Mouse (Mus musculus) kidney, adult 2 months (tissue): ENCODE measurements around the gene Serpina3c. TPM values are rescaled to one million over a fixed set of nuclear protein-coding genes. Genes with fewer than 3 reads are reported as not detected.

Experiments used
- DNase-seq: peaks from one replicate; pipeline ENCODE4 v3.0.0; 2021
- H3K27ac ChIP-seq: fragments of 200-500 bp; 2 replicates; pipeline ENCODE4 v1.5.1; 2012; ENCODE audit warnings: low read depth, low read length, control low read depth, inconsistent platforms; ENCODE audit not compliant: insufficient read depth
- H3K27me3 ChIP-seq: fragments of 200-500 bp; replicated peaks from 2 replicates; pipeline ENCODE4 v1.6.1; 2012; ENCODE audit warnings: mild to moderate bottlenecking, moderate library complexity, low read length, inconsistent platforms; ENCODE audit not compliant: control insufficient read depth, insufficient read depth
- H3K36me3 ChIP-seq: fragments of 200-500 bp; 2 replicates; pipeline ENCODE4 v1.6.1; 2012; ENCODE audit warnings: mild to moderate bottlenecking, moderate library complexity, low read length, inconsistent platforms; ENCODE audit not compliant: control insufficient read depth, insufficient read depth
- H3K4me1 ChIP-seq: fragments of 200-500 bp; 2 replicates; pipeline ENCODE4 v1.6.1; 2011; ENCODE audit warnings: low read length; ENCODE audit not compliant: control insufficient read depth, insufficient read depth
- H3K4me3 ChIP-seq: fragments of 200-500 bp; 2 replicates; pipeline ENCODE4 v1.5.1; 2011; ENCODE audit warnings: mild to moderate bottlenecking, low read depth, low read length, control low read depth; ENCODE audit not compliant: insufficient read depth
- CTCF ChIP-seq: fragments of 200-500 bp; conservative IDR thresholded peaks from 2 replicates; pipeline ENCODE4 v1.5.1; 2011; ENCODE audit warnings: low read depth, mild to moderate bottlenecking, control low read depth, low read length, moderate library complexity, mixed read lengths; ENCODE audit not compliant: insufficient read depth, insufficient read length
- POLR2A ChIP-seq: fragments of 200-500 bp; IDR thresholded peaks from one replicate; pipeline ENCODE4 v1.6.1; 2011; ENCODE audit warnings: low read depth, low read length, control low read depth
- WGBS: fragments of 180-500 bp; shearing (Covaris S2); methylation state at CpG from one replicate; pipeline ENCODE4 v1.1.7; 2018; 5-methylcytosine and 5-hydroxymethylcytosine counted together
- polyA plus RNA-seq: library from polyadenylated mRNA; depleted of rRNA; stranded (reverse); fragments of >200 nt; gene quantifications from 2 replicates; pipeline ENCODE4 v1.2.3, GENCODE M21; 2012

Serpina3c gene
- polyA plus RNA-seq, 1 experiment: 1.0 TPM

DNA sequence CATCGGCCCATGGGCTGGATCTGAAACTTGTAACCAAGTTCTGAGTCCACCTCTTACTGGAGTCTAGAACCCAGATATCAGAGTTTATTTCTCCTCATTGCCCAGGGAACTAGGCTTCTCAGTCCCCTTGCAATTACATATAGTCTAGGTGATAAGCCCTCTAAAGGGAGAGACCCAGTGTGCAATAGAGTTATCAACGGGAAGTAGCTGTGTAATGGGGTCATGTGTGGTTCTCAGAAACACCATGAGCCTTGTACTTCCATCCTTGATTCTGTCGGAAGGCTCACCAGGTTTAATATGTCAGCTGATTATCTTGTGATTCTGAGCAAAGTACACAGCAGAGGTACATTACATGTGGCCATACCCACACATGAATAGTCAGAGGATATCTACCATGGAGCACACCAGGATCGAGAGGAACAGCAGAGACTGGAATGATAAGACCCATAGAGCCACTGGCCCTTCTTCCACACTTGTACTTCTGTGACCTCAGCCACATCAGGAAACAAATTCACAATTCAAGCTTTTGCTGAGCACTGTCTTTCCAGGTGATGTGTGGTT, 13.0 kb downstream of the Serpina3c start:
- 78% methylated on average over 4 of the region's 4 CpGs for WGBS
- TF ChIP-seq POLR2A (no peak), CTCF (no peak)
- no peak overlapping the region for H3K27ac ChIP-seq
- no peaks in the 10 kb centered on the region for H3K36me3 ChIP-seq
- no peak overlapping the region for H3K4me3 ChIP-seq
- no peaks in the 10 kb centered on the region for H3K27me3 ChIP-seq
- DNase-seq: peak; percentile 30
- H3K4me1 ChIP-seq: no peaks in the 10 kb centered on the region; the same call in 1 of the 2 replicates

- Histone ChIP-seq H3K27me3 (no peaks in the 10 kb centered on the region), H3K27ac (no peak overlapping the region), H3K4me1 (no peaks in the 10 kb centered on the region; the same call in 1 of the 2 replicates), H3K36me3 (no peaks in the 10 kb centered on the region), H3K4me3 (no peak overlapping the region)
- DNase-seq: no peak
- TF ChIP-seq POLR2A: no peak
- no peak for TF ChIP-seq CTCF
- 84% methylated on average over 2 of the region's 2 CpGs for WGBS
These were observed 15.5 kb downstream of the Serpina3c start for GRCm38 (mm10) chr12:104138216-104138615.

GRCm38 (mm10) chr12:104131041-104131440, 22.6 kb downstream of the Serpina3c start:
- Histone ChIP-seq H3K27me3 (no peaks in the 10 kb centered on the region), H3K27ac (no peak overlapping the region), H3K4me1 (no peaks in the 10 kb centered on the region), H3K4me3 (no peak overlapping the region), H3K36me3 (no peaks in the 10 kb centered on the region)
- DNase-seq: no peak
- TF ChIP-seq CTCF: no peak
- no peak for TF ChIP-seq POLR2A

DNA sequence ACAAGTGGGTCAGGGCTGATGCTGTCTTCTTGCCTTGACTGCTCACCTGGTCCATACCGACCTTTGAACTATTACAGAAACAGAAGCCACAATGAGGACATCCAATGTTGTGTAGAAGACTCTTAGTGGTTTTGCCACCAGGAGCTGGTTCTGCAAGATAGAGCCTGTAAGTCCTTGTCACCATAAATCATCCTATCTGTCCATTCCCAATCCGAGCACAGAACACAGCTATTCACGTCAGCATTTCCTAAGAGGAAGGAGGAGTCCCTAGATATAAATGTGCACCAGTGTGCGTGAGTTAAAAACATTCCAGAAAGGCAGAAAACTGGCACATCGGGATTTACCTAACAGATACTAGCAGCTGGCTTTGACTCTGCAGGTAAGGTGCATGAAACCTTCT, 26.0 kb downstream of the Serpina3c start, which contains the start of gene Serpina3b:
Gene Serpina3b (plus strand): TSS at position 301 of the 400 bp plus-strand sequence.
- Histone ChIP-seq H3K4me3 (no peak within 1 kb of the TSS), H3K27ac (no peak within 1 kb of the TSS), H3K27me3 (no peaks in the 10 kb centered on the region), H3K4me1 (no peaks in the 10 kb centered on the region), H3K36me3 (no peaks in the 10 kb centered on the region)
- TF ChIP-seq CTCF (no peak), POLR2A (no peak)
- WGBS: 71% methylated on average over 5 of the region's 5 CpGs
- DNase-seq: no peak

- 71% methylated on average over 5 of the region's 5 CpGs for WGBS
- no peak overlapping the region for H3K4me3 ChIP-seq
- no peaks in the 10 kb centered on the region for H3K36me3 ChIP-seq
- H3K27ac ChIP-seq: no peak overlapping the region
- H3K4me1 ChIP-seq: no peaks in the 10 kb centered on the region
- TF ChIP-seq POLR2A (no peak), CTCF (no peak)
- DNase-seq: no peak
- no peaks in the 10 kb centered on the region for H3K27me3 ChIP-seq
These were observed 28.6 kb downstream of the Serpina3c start for GRCm38 (mm10) chr12:104125021-104125560.

- H3K36me3 ChIP-seq: no peaks in the 10 kb centered on the region
- WGBS: 91% methylated on average over 2 of the region's 2 CpGs
- no peak overlapping the region for H3K27ac ChIP-seq
- H3K4me3 ChIP-seq: no peak overlapping the region
- no peak for DNase-seq
- TF ChIP-seq POLR2A: no peak
- H3K27me3 ChIP-seq: no peaks in the 10 kb centered on the region
- H3K4me1 ChIP-seq: no peaks in the 10 kb centered on the region
These were observed 29.7 kb downstream of the Serpina3c start for GRCm38 (mm10) chr12:104123996-104124395.

GRCm38 (mm10) chr12:104123097-104123496, 30.6 kb downstream of the Serpina3c start:
- no peak for DNase-seq
- WGBS: 71% methylated on average over 1 of the region's 1 CpGs
- TF ChIP-seq CTCF: no peak
- TF ChIP-seq POLR2A: no peak
- no peaks in the 10 kb centered on the region for H3K27me3 ChIP-seq
- H3K4me3 ChIP-seq: no peak overlapping the region
- H3K4me1 ChIP-seq: no peaks in the 10 kb centered on the region
- no peaks in the 10 kb centered on the region for H3K36me3 ChIP-seq
- H3K27ac ChIP-seq: no peak overlapping the region
